Mouse (Mus musculus): Measurements from ENCODE around the gene Npas3. TPM values are rescaled to one million over a fixed set of nuclear protein-coding genes. Genes with fewer than 3 reads are reported as not detected.

The Npas3 gene
- polyA plus RNA-seq, 1 experiment = 0.18 TPM

GRCm38 (mm10) chr12:54004606-54005005, 756.1 kb downstream of the Npas3 start:
- TF ChIP-seq MAX (IDR thresholded peaks at IDR 0.05; ENCODE audit: low read depth) = no peak
- no peak for TF ChIP-seq MYOG (IDR thresholded peaks at IDR 0.05; ENCODE audit: control insufficient read depth in 1 of 3, insufficient read depth in 1 of 3, insufficient read length in 2 of 3, low read depth in 2 of 3)
- TF ChIP-seq E2F4 (IDR thresholded peaks at IDR 0.05; ENCODE audit: insufficient read depth) = no peak
- no peak for TF ChIP-seq POLR2A (IDR thresholded peaks at IDR 0.05; ENCODE audit: insufficient read length, low read depth)
- TF ChIP-seq POLR2AphosphoS2 (IDR thresholded peaks at IDR 0.05; ENCODE audit: insufficient read length, low read depth) = no peak
- TF ChIP-seq MYOD1 (IDR thresholded peaks at IDR 0.05; ENCODE audit: control insufficient read depth in 1 of 3, insufficient read length in 2 of 3, low read depth in 2 of 3) = no peak
- no peak for TF ChIP-seq REST (IDR thresholded peaks at IDR 0.05; ENCODE audit: insufficient read depth, insufficient read length)
- TF ChIP-seq TCF12 (IDR thresholded peaks at IDR 0.05; ENCODE audit: insufficient read depth, poor library complexity, severe bottlenecking) = no peak
- TF ChIP-seq USF1 (IDR thresholded peaks at IDR 0.05; ENCODE audit: low read depth) = no peak
- no peak for TF ChIP-seq CEBPB (IDR thresholded peaks at IDR 0.05; ENCODE audit: insufficient read depth, poor library complexity, severe bottlenecking)
- TF ChIP-seq TCF3 (IDR thresholded peaks at IDR 0.05; ENCODE audit: insufficient read length, low read depth) = no peak
- TF ChIP-seq SRF (IDR thresholded peaks at IDR 0.05; ENCODE audit: control insufficient read depth, insufficient read length, low read depth) = no peak
- Histone ChIP-seq H3K79me2 (ENCODE audit: control insufficient read depth, insufficient read depth) (no peaks in the 10 kb centered on the region), H3K4me3 (no peak overlapping the region), H3K36me3 (ENCODE audit: control insufficient read depth, insufficient read depth) (no peaks in the 10 kb centered on the region), H3ac (ENCODE audit: control insufficient read depth, insufficient read length) (no peak overlapping the region), H3K4me2 (ENCODE audit: low read depth) (no peak overlapping the region), H3K27me3 (ENCODE audit: control insufficient read depth, insufficient read depth, insufficient read length) (no peaks in the 10 kb centered on the region)

GRCm38 (mm10) chr12:54005546-54005945, 757.1 kb downstream of the Npas3 start:
- peak overlapping the region; percentile 36 for H3K4me2 ChIP-seq (ENCODE audit: low read depth)
- TF ChIP-seq POLR2A (IDR thresholded peaks at IDR 0.05; ENCODE audit: insufficient read length, low read depth) (no peak), USF1 (IDR thresholded peaks at IDR 0.05; ENCODE audit: low read depth) (peak; percentile 77), POLR2AphosphoS2 (IDR thresholded peaks at IDR 0.05; ENCODE audit: insufficient read length, low read depth) (no peak), MYOD1 (IDR thresholded peaks at IDR 0.05; ENCODE audit: control insufficient read depth in 1 of 3, insufficient read length in 2 of 3, low read depth in 2 of 3) (no peak)
- H3K36me3 ChIP-seq (ENCODE audit: control insufficient read depth, insufficient read depth) = no peaks in the 10 kb centered on the region
- no peaks in the 10 kb centered on the region for H3K27me3 ChIP-seq (ENCODE audit: control insufficient read depth, insufficient read depth, insufficient read length)
- H3K79me2 ChIP-seq (ENCODE audit: control insufficient read depth, insufficient read depth) = no peaks in the 10 kb centered on the region
- H3K4me3 ChIP-seq = no peak overlapping the region
- H3ac ChIP-seq (ENCODE audit: control insufficient read depth, insufficient read length) = no peak overlapping the region

- TF ChIP-seq E2F4 (IDR thresholded peaks at IDR 0.05; ENCODE audit: insufficient read depth) (no peak), MYOD1 (IDR thresholded peaks at IDR 0.05; ENCODE audit: control insufficient read depth in 1 of 3, insufficient read length in 2 of 3, low read depth in 2 of 3) (no peak), USF1 (IDR thresholded peaks at IDR 0.05; ENCODE audit: low read depth) (no peak), REST (IDR thresholded peaks at IDR 0.05; ENCODE audit: insufficient read depth, insufficient read length) (no peak), POLR2AphosphoS2 (IDR thresholded peaks at IDR 0.05; ENCODE audit: insufficient read length, low read depth) (no peak), MAX (IDR thresholded peaks at IDR 0.05; ENCODE audit: low read depth) (no peak)
- Histone ChIP-seq H3K4me2 (ENCODE audit: low read depth) (no peak overlapping the region), H3ac (ENCODE audit: control insufficient read depth, insufficient read length) (no peak overlapping the region), H3K4me3 (no peak overlapping the region), H3K27me3 (ENCODE audit: control insufficient read depth, insufficient read depth, insufficient read length) (no peaks in the 10 kb centered on the region), H3K79me2 (ENCODE audit: control insufficient read depth, insufficient read depth) (no peaks in the 10 kb centered on the region), H3K36me3 (ENCODE audit: control insufficient read depth, insufficient read depth) (no peaks in the 10 kb centered on the region)
Measured at GRCm38 (mm10) chr12:54015304-54015703, 766.8 kb downstream of the Npas3 start.

- no peaks in the 10 kb centered on the region for H3K79me2 ChIP-seq (ENCODE audit: control insufficient read depth, insufficient read depth)
- TF ChIP-seq MAX (IDR thresholded peaks at IDR 0.05; ENCODE audit: low read depth) (no peak), REST (IDR thresholded peaks at IDR 0.05; ENCODE audit: insufficient read depth, insufficient read length) (no peak), E2F4 (IDR thresholded peaks at IDR 0.05; ENCODE audit: insufficient read depth) (no peak), SRF (IDR thresholded peaks at IDR 0.05; ENCODE audit: control insufficient read depth, insufficient read length, low read depth) (no peak), MYOG (IDR thresholded peaks at IDR 0.05; ENCODE audit: control insufficient read depth in 1 of 3, insufficient read depth in 1 of 3, insufficient read length in 2 of 3, low read depth in 2 of 3) (no peak), POLR2AphosphoS2 (IDR thresholded peaks at IDR 0.05; ENCODE audit: insufficient read length, low read depth) (no peak), POLR2A (IDR thresholded peaks at IDR 0.05; ENCODE audit: insufficient read length, low read depth) (no peak), MYOD1 (IDR thresholded peaks at IDR 0.05; ENCODE audit: control insufficient read depth in 1 of 3, insufficient read length in 2 of 3, low read depth in 2 of 3) (no peak), TCF3 (IDR thresholded peaks at IDR 0.05; ENCODE audit: insufficient read length, low read depth) (no peak), TCF12 (IDR thresholded peaks at IDR 0.05; ENCODE audit: insufficient read depth, poor library complexity, severe bottlenecking) (no peak), USF1 (IDR thresholded peaks at IDR 0.05; ENCODE audit: low read depth) (no peak), CEBPB (IDR thresholded peaks at IDR 0.05; ENCODE audit: insufficient read depth, poor library complexity, severe bottlenecking) (no peak)
Measured at GRCm38 (mm10) chr12:54017949-54018348, 769.5 kb downstream of the Npas3 start.

GRCm38 (mm10) chr12:54019979-54020378, 771.5 kb downstream of the Npas3 start:
- Histone ChIP-seq H3K79me2 (ENCODE audit: control insufficient read depth, insufficient read depth) (no peaks in the 10 kb centered on the region), H3K36me3 (ENCODE audit: control insufficient read depth, insufficient read depth) (no peaks in the 10 kb centered on the region), H3K27me3 (ENCODE audit: control insufficient read depth, insufficient read depth, insufficient read length) (no peaks in the 10 kb centered on the region), H3ac (ENCODE audit: control insufficient read depth, insufficient read length) (no peak overlapping the region), H3K4me3 (no peak overlapping the region), H3K4me2 (ENCODE audit: low read depth) (no peak overlapping the region)
- TF ChIP-seq SRF (IDR thresholded peaks at IDR 0.05; ENCODE audit: control insufficient read depth, insufficient read length, low read depth) (no peak), MYOD1 (IDR thresholded peaks at IDR 0.05; ENCODE audit: control insufficient read depth in 1 of 3, insufficient read length in 2 of 3, low read depth in 2 of 3) (no peak), CEBPB (IDR thresholded peaks at IDR 0.05; ENCODE audit: insufficient read depth, poor library complexity, severe bottlenecking) (no peak), REST (IDR thresholded peaks at IDR 0.05; ENCODE audit: insufficient read depth, insufficient read length) (no peak), MYOG (IDR thresholded peaks at IDR 0.05; ENCODE audit: control insufficient read depth in 1 of 3, insufficient read depth in 1 of 3, insufficient read length in 2 of 3, low read depth in 2 of 3) (no peak), MAX (IDR thresholded peaks at IDR 0.05; ENCODE audit: low read depth) (no peak), POLR2AphosphoS2 (IDR thresholded peaks at IDR 0.05; ENCODE audit: insufficient read length, low read depth) (no peak), POLR2A (IDR thresholded peaks at IDR 0.05; ENCODE audit: insufficient read length, low read depth) (no peak), USF1 (IDR thresholded peaks at IDR 0.05; ENCODE audit: low read depth) (no peak), E2F4 (IDR thresholded peaks at IDR 0.05; ENCODE audit: insufficient read depth) (no peak), TCF3 (IDR thresholded peaks at IDR 0.05; ENCODE audit: insufficient read length, low read depth) (no peak), TCF12 (IDR thresholded peaks at IDR 0.05; ENCODE audit: insufficient read depth, poor library complexity, severe bottlenecking) (no peak)

More at GRCm38 (mm10) chr12:54017949-54018348, 769.5 kb downstream of the Npas3 start:
- Histone ChIP-seq H3ac (ENCODE audit: control insufficient read depth, insufficient read length) (no peak overlapping the region), H3K36me3 (ENCODE audit: control insufficient read depth, insufficient read depth) (no peaks in the 10 kb centered on the region), H3K4me2 (ENCODE audit: low read depth) (no peak overlapping the region), H3K4me3 (no peak overlapping the region), H3K27me3 (ENCODE audit: control insufficient read depth, insufficient read depth, insufficient read length) (no peaks in the 10 kb centered on the region)
